Comparison of ENCODE assay signal across 10 mouse cellular contexts in genomic region chr1:48342963-48343362, GRCm38 (mm10).
"Had no signal": no experiment of that assay in that cellular context is flagged by ENCODE, and none has a peak within 500 bp of the region (broad histone marks: within the 10 kb centered on the region; RNA-seq: fewer than 3 reads in every experiment).

No protein-coding gene starts in this region.

- ATAC-seq: liver, embryonic 12.5 days; midbrain, embryonic 13.5 days had no signal

- DNase-seq: kidney, adult 11 months; kidney, adult 9 months; kidney, postnatal 36 days; lung, embryonic 14.5 days; lung, postnatal 10 days; lung, postnatal 4 days; thymus, adult 18-20 months; thymus, postnatal 14 days had no signal
